Mouse (Mus musculus): ENCODE measurements at regions not wholly inside any gene's neighbourhood (a gene's known extent, or its start where the extent isn't known, plus 50 kb on each side); places are given as distances from the start of the nearest gene placed in this dataset.

DNA sequence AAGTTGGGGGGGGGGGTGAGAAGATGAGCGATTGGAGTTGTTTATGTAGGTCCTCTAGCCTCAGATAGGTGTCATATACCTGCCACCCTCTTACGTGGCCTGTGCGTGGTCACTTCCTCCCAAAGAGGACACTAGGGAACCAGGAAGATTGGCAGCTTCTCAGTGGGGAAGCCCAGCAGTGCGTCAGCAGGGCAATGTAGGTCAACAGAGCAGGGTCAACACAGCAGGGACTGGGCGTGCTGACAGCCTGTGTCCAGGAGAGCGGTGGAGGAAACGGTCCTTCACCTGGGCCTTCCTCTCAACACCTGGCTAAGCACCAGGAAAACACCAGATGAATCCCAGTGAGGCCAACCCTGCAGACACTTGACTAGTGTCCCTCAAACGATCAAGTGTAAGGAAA, 122.4 kb upstream of the Dio3 start:
- Histone ChIP-seq H3K4me2 (replicated peaks; ENCODE audit: low read depth, low read length) (no peak overlapping the region), H3K9ac (replicated peaks; ENCODE audit: low read depth, low read length) (no peak overlapping the region), H3K27me3 (ENCODE audit: control insufficient read depth, insufficient read depth, low read length) (no peaks in the 10 kb centered on the region), H3K4me3 (ENCODE audit: low read depth, low read length) (no peak overlapping the region), H3K4me1 (ENCODE audit: control insufficient read depth, insufficient read depth, low read length) (peaks cover 6% of the 10 kb centered on the region; the same call in 1 of the 2 replicates), H3K9me3 (ENCODE audit: control insufficient read depth, low read depth, low read length) (no peaks in the 10 kb centered on the region), H3K36me3 (ENCODE audit: control insufficient read depth, insufficient read depth, low read length) (no peaks in the 10 kb centered on the region), H3K27ac (ENCODE audit: low read length) (no peak overlapping the region)
- WGBS: 34% methylated on average over 8 of the region's 8 CpGs
- no peak for ATAC-seq (ENCODE audit: insufficient number of reproducible peaks, insufficient read depth, low FRiP score, low read depth)

DNA sequence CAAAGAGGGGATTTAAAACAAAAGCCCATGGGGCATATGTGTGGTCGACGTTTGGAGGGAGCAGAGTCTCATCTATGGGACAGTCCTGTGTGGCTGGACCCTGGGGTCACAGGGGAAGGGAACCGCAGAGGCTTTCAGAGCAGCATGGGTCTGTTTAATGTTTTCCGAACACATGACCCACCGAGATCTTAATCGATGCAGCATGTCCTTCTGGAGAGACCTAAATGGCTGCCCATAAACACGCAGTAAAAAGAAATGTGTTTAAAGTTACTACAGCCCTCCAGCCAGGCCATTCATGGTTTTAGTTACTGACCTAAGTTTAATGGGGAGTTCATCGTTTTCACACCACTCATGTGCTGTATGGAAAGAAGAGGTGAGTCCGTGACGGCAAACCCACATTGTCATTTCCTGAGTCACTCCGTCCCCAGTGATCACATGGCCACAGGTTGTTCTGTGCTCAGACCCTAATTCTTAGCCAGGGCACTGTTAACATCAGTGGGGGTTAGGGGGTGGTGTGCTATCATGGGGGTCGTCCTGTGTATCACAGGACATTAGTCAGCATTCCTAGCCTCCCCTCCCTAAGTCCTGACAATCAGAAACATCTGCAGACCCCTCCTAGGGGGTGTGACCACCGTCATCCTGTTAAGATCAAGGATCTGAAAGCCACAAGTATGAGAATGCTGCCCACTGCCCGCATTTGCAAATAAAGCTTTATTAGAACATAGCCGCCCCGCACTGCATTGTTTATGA, 120.7 kb upstream of the Dio3 start:
- WGBS: 74% methylated on average over 16 of the region's 16 CpGs
- Histone ChIP-seq H3K36me3 (ENCODE audit: control insufficient read depth, insufficient read depth, low read length) (no peaks in the 10 kb centered on the region), H3K4me2 (replicated peaks; ENCODE audit: low read depth, low read length) (no peak overlapping the region), H3K27me3 (ENCODE audit: control insufficient read depth, insufficient read depth, low read length) (no peaks in the 10 kb centered on the region), H3K27ac (ENCODE audit: low read length) (no peak overlapping the region), H3K9me3 (ENCODE audit: control insufficient read depth, low read depth, low read length) (no peaks in the 10 kb centered on the region), H3K4me1 (ENCODE audit: control insufficient read depth, insufficient read depth, low read length) (peaks cover 6% of the 10 kb centered on the region; the same call in 1 of the 2 replicates), H3K4me3 (ENCODE audit: low read depth, low read length) (no peak overlapping the region), H3K9ac (replicated peaks; ENCODE audit: low read depth, low read length) (no peak overlapping the region)
- no peak for ATAC-seq (ENCODE audit: insufficient number of reproducible peaks, insufficient read depth, low FRiP score, low read depth)

DNA sequence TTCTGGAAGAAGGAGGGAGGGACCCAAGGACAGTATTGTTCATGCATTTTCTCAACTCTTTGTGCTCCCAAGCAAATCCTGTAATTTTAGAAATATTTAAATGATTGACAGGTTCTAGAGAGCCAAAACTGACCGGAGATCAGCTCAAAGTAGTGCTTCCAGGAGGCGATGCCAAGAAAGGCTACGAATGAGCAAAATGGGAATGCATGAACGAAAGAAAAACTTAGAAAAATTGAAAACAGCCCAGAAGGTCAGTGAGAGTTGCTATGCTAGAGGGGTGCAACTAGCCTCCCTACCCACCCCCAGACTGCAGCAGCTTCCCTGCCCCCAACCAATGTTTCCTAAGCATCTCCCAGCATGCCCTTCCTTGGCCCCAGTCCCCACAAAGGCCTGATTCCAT, 117.6 kb upstream of the Dio3 start:
- ATAC-seq (ENCODE audit: insufficient number of reproducible peaks, insufficient read depth, low FRiP score, low read depth): no peak
- Histone ChIP-seq H3K9me3 (ENCODE audit: control insufficient read depth, low read depth, low read length) (no peaks in the 10 kb centered on the region), H3K36me3 (ENCODE audit: control insufficient read depth, insufficient read depth, low read length) (no peaks in the 10 kb centered on the region), H3K27ac (ENCODE audit: low read length) (no peak overlapping the region), H3K4me2 (replicated peaks; ENCODE audit: low read depth, low read length) (no peak overlapping the region), H3K9ac (replicated peaks; ENCODE audit: low read depth, low read length) (no peak overlapping the region), H3K4me1 (ENCODE audit: control insufficient read depth, insufficient read depth, low read length) (peaks cover 4% of the 10 kb centered on the region; the same call in 1 of the 2 replicates), H3K27me3 (ENCODE audit: control insufficient read depth, insufficient read depth, low read length) (no peaks in the 10 kb centered on the region), H3K4me3 (ENCODE audit: low read depth, low read length) (no peak overlapping the region)
- WGBS: 87% methylated on average over 4 of the region's 4 CpGs

DNA sequence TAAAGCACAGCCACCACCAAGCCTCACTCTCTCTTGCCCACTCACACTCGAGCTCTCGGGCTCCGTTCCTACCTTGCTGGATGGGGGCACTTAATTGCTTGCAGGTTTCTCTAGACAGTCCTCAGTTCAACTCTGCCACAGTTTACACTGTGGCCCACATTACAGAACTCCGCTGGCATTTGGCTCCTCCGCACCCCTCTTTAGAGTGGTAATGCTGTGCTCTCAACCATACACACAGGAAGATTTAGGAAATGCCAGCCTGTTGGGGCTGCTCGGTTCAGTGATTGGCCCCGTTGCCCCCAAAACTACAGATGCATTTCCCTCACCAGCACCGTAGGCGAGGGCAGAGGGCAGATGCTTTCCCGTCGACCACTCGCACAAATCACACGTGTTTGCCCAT, 113.4 kb upstream of the Dio3 start:
- 85% methylated on average over 13 of the region's 13 CpGs for WGBS
- no peak for ATAC-seq (ENCODE audit: insufficient number of reproducible peaks, insufficient read depth, low FRiP score, low read depth)

DNA sequence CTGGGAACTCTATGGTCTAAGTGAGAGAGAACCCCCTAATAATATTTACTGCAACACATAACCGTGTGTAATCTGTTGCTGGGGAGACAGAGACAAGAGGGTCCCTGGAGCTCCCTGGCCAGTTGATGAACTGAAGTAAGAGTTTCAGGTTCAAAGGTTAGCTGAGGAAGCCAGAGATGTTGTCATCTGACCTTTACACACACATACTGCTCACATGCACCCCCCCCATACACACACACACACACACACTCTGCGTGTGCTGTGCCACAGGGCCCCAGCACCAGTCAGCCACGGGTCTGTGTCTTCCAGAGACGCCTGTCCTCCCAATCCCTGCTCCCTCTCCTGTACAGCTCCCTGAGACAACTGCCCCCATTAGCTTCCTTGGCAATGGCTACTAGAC, 110.5 kb upstream of the Dio3 start:
- H3K4me1 ChIP-seq (ENCODE audit: control insufficient read depth, insufficient read depth, low read length): no peaks in the 10 kb centered on the region
- no peaks in the 10 kb centered on the region for H3K36me3 ChIP-seq (ENCODE audit: control insufficient read depth, insufficient read depth, low read length)
- 76% methylated on average over 4 of the region's 4 CpGs for WGBS
- H3K9me3 ChIP-seq (ENCODE audit: control insufficient read depth, low read depth, low read length): no peaks in the 10 kb centered on the region
- no peaks in the 10 kb centered on the region for H3K27me3 ChIP-seq (ENCODE audit: control insufficient read depth, insufficient read depth, low read length)
- ATAC-seq (ENCODE audit: insufficient number of reproducible peaks, insufficient read depth, low FRiP score, low read depth): no peak
- no peak overlapping the region for H3K4me3 ChIP-seq (ENCODE audit: low read depth, low read length)
- H3K4me2 ChIP-seq (replicated peaks; ENCODE audit: low read depth, low read length): no peak overlapping the region
- H3K27ac ChIP-seq (ENCODE audit: low read length): no peak overlapping the region
- H3K9ac ChIP-seq (replicated peaks; ENCODE audit: low read depth, low read length): no peak overlapping the region

More for the DNA sequence above, 113.4 kb upstream of the Dio3 start:
- Histone ChIP-seq H3K27ac (ENCODE audit: low read length) (no peak overlapping the region), H3K4me2 (replicated peaks; ENCODE audit: low read depth, low read length) (no peak overlapping the region), H3K9ac (replicated peaks; ENCODE audit: low read depth, low read length) (no peak overlapping the region), H3K9me3 (ENCODE audit: control insufficient read depth, low read depth, low read length) (no peaks in the 10 kb centered on the region), H3K27me3 (ENCODE audit: control insufficient read depth, insufficient read depth, low read length) (no peaks in the 10 kb centered on the region), H3K4me3 (ENCODE audit: low read depth, low read length) (no peak overlapping the region), H3K36me3 (ENCODE audit: control insufficient read depth, insufficient read depth, low read length) (no peaks in the 10 kb centered on the region), H3K4me1 (ENCODE audit: control insufficient read depth, insufficient read depth, low read length) (no peaks in the 10 kb centered on the region)

DNA sequence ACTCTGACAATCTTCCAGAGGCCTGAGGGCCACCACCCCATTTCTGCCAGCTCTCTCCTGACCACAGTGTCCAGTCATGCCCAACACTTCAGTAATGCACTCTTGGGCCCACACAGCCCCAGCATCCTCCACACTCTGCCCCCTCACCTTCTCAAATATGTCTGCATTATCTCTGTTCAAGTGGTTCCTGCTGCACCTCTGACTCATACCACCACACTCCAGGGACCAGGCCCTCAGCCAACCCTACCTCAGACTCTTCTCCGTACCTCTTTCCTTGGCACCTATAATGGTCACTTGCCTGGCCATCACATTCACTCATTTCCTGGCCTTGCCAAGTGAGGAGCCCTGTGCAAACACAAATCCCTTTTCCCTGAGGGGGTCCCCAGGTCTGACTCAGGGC, 109.6 kb upstream of the Dio3 start:
- WGBS: 90% methylated on average over 1 of the region's 1 CpGs
- Histone ChIP-seq H3K4me3 (ENCODE audit: low read depth, low read length) (no peak overlapping the region), H3K9me3 (ENCODE audit: control insufficient read depth, low read depth, low read length) (no peaks in the 10 kb centered on the region), H3K9ac (replicated peaks; ENCODE audit: low read depth, low read length) (no peak overlapping the region), H3K36me3 (ENCODE audit: control insufficient read depth, insufficient read depth, low read length) (no peaks in the 10 kb centered on the region), H3K27ac (ENCODE audit: low read length) (no peak overlapping the region), H3K27me3 (ENCODE audit: control insufficient read depth, insufficient read depth, low read length) (no peaks in the 10 kb centered on the region), H3K4me2 (replicated peaks; ENCODE audit: low read depth, low read length) (no peak overlapping the region), H3K4me1 (ENCODE audit: control insufficient read depth, insufficient read depth, low read length) (no peaks in the 10 kb centered on the region)
- ATAC-seq (ENCODE audit: insufficient number of reproducible peaks, insufficient read depth, low FRiP score, low read depth): no peak

DNA sequence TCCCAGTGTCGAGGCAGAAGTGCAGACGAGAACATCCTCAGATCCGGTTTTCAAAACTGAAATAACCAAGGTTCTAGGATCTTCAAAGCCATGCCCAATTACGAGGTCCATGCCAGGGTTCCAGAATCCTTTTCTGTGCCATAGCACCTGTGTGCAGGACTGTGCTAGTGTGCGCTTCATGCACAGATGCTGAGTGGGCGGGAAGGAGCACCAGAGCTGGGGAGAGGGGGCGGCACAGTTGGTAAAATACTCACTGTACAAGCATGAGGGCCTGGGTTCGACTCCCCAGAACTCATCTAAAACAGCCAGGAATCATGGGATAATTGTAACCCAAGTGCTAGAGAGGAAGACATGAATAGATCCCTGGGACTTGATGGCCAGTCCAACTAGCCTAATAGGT, 108.4 kb upstream of the Dio3 start:
- H3K4me3 ChIP-seq (ENCODE audit: low read depth, low read length): no peak overlapping the region
- WGBS: 89% methylated on average over 8 of the region's 8 CpGs
- no peak for ATAC-seq (ENCODE audit: insufficient number of reproducible peaks, insufficient read depth, low FRiP score, low read depth)
- H3K27me3 ChIP-seq (ENCODE audit: control insufficient read depth, insufficient read depth, low read length): no peaks in the 10 kb centered on the region
- H3K27ac ChIP-seq (ENCODE audit: low read length): no peak overlapping the region
- H3K4me1 ChIP-seq (ENCODE audit: control insufficient read depth, insufficient read depth, low read length): no peaks in the 10 kb centered on the region
- H3K4me2 ChIP-seq (replicated peaks; ENCODE audit: low read depth, low read length): no peak overlapping the region
- H3K36me3 ChIP-seq (ENCODE audit: control insufficient read depth, insufficient read depth, low read length): no peaks in the 10 kb centered on the region
- no peak overlapping the region for H3K9ac ChIP-seq (replicated peaks; ENCODE audit: low read depth, low read length)
- no peaks in the 10 kb centered on the region for H3K9me3 ChIP-seq (ENCODE audit: control insufficient read depth, low read depth, low read length)

DNA sequence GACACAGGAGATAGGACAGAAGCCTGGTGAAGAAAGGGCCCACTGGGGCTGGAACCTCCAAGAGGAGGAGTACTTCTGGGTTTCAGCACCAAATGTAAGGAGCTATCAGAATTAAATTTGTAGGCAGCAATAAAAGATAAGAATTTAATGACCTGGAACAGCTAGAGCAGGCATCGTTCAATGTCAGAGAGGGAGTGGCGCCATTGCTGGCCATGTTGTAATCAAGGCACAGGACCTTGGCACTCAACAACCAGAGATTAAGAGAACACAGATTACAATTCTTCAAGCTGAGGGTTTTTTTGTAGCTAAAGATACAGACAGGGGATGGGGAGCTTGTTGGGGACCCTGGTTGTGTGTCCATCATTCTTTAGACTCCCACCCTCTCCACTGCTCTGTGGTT, 101.0 kb upstream of the Dio3 start:
- no peak overlapping the region for H3K4me2 ChIP-seq (replicated peaks; ENCODE audit: low read depth, low read length)
- no peaks in the 10 kb centered on the region for H3K36me3 ChIP-seq (ENCODE audit: control insufficient read depth, insufficient read depth, low read length)
- no peaks in the 10 kb centered on the region for H3K4me1 ChIP-seq (ENCODE audit: control insufficient read depth, insufficient read depth, low read length)
- H3K27me3 ChIP-seq (ENCODE audit: control insufficient read depth, insufficient read depth, low read length): no peaks in the 10 kb centered on the region
- 89% methylated on average over 2 of the region's 2 CpGs for WGBS
- no peak overlapping the region for H3K4me3 ChIP-seq (ENCODE audit: low read depth, low read length)
- H3K27ac ChIP-seq (ENCODE audit: low read length): no peak overlapping the region
- H3K9me3 ChIP-seq (ENCODE audit: control insufficient read depth, low read depth, low read length): no peaks in the 10 kb centered on the region
- no peak overlapping the region for H3K9ac ChIP-seq (replicated peaks; ENCODE audit: low read depth, low read length)
- no peak for ATAC-seq (ENCODE audit: insufficient number of reproducible peaks, insufficient read depth, low FRiP score, low read depth)

DNA sequence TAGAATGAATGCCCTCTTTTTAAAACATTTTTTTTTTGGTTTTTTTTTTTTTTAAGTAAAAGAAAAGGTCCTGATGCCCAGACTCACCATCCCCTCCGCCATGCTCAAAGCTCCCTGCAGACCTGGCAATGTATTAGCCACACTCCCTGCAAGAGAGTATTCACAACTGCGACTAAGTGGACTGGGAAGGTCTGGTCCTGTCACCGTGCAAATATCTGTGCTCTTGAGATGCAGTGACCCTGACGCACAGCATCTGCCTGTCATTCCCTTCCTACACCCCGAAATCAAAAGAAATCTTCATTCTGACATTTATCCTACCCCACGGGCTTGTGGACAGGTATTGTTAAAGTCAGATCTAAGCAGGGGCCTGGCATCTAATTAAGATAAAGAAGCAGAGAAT, 95.4 kb upstream of the Dio3 start:
- Histone ChIP-seq H3K4me2 (replicated peaks; ENCODE audit: low read depth, low read length) (no peak overlapping the region), H3K9ac (replicated peaks; ENCODE audit: low read depth, low read length) (no peak overlapping the region), H3K36me3 (ENCODE audit: control insufficient read depth, insufficient read depth, low read length) (no peaks in the 10 kb centered on the region), H3K9me3 (ENCODE audit: control insufficient read depth, low read depth, low read length) (no peaks in the 10 kb centered on the region), H3K27me3 (ENCODE audit: control insufficient read depth, insufficient read depth, low read length) (peaks cover 23% of the 10 kb centered on the region), H3K4me3 (ENCODE audit: low read depth, low read length) (no peak overlapping the region), H3K27ac (ENCODE audit: low read length) (no peak overlapping the region), H3K4me1 (ENCODE audit: control insufficient read depth, insufficient read depth, low read length) (peaks cover 12% of the 10 kb centered on the region; the same call in 1 of the 2 replicates)
- WGBS: 60% methylated on average over 6 of the region's 6 CpGs
- ATAC-seq (ENCODE audit: insufficient number of reproducible peaks, insufficient read depth, low FRiP score, low read depth): no peak

Measured in stomach, embryonic 14.5 days (tissue).